Comparison of ENCODE assay signal across 21 mouse cellular contexts in the genomic region with DNA sequence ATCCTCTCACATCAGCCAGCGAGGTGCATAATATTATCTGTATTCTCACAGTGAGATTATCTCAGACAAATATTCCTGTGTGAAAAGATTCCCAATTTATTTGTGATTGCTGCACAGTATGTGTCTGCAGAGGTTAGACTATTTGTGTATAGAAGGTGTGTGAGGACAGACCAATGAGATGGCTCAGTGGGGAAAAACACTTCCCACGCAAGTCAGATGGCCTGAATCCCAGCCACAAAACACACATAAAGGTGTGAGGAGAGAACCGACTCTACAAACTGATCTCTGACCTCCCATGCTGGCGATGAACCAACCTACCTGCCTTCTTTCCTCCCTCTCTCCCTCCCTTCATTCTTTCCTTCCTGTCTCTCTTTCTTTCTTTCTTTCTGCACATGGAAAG. TPM values are rescaled to one million over a fixed set of nuclear protein-coding genes. Genes with fewer than 3 reads are reported as not detected.
A peak's percentile ranks its signal among the peaks of the same experiment; 100 is the strongest.
DNase-seq lines count a peak whose midpoint lies in the region; ATAC-seq and TF ChIP-seq lines count a peak whose summit lies in the region.
"Had no signal": no experiment of that assay in that cellular context is flagged by ENCODE, and none has a peak within 500 bp of the region (broad histone marks: within the 10 kb centered on the region; RNA-seq: fewer than 3 reads in every experiment).

No protein-coding gene starts in this region.

- no peak for TF ChIP-seq CTCF in liver, postnatal 0 days (IDR thresholded peaks at IDR 0.05; ENCODE audit: low read depth)

- DNase-seq in kidney, postnatal 36 days, result peak; percentile 26 to 59
- DNase-seq in liver, result no peak
- peak; percentile 41 for DNase-seq in liver, postnatal 0 days
- DNase-seq: adrenal gland, postnatal 14 days; cerebellum, adult 11 months; gastrocnemius, postnatal 14 days; heart, postnatal 36 days had no signal

- 57% methylated on average over 4 of the region's 4 CpGs for WGBS in heart, embryonic 13.5 days
- 80% methylated on average over 4 of the region's 4 CpGs for WGBS in heart, embryonic 11.5 days (ENCODE audit: insufficient replicate concordance)
- WGBS in kidney, embryonic 15.5 days, result 72% methylated on average over 4 of the region's 4 CpGs
- 52% methylated on average over 4 of the region's 4 CpGs for WGBS in liver, embryonic 15.5 days (ENCODE audit: insufficient replicate concordance)
- WGBS in liver, postnatal 0 days (ENCODE audit: insufficient replicate concordance), result 58% methylated on average over 4 of the region's 4 CpGs
- 92% methylated on average over 4 of the region's 4 CpGs for WGBS in forebrain, embryonic 12.5 days

- H3K4me2 ChIP-seq in heart, embryonic 13.5 days, result no peak overlapping the region
- H3K4me2 ChIP-seq in heart, embryonic 11.5 days, result no peak overlapping the region
- H3K4me2 ChIP-seq in kidney, embryonic 15.5 days, result no peak overlapping the region
- no peak overlapping the region for H3K4me2 ChIP-seq in liver, embryonic 15.5 days
- 0 out of 2 replicates have a peak overlapping the region, but pooled peaks have one; percentile 24 for H3K4me2 ChIP-seq in liver, postnatal 0 days (ENCODE audit: low read depth, low read length)
- no peak overlapping the region for H3K4me2 ChIP-seq in forebrain, embryonic 12.5 days
- H3K4me2 ChIP-seq: embryonic facial prominence, embryonic 12.5 days; embryonic facial prominence, embryonic 15.5 days; forebrain, embryonic 15.5 days; heart, embryonic 15.5 days; hindbrain, embryonic 13.5 days had no signal

- no peak for ATAC-seq in heart, embryonic 13.5 days (ENCODE audit: extremely low read depth, insufficient number of reproducible peaks, low FRiP score, low TSS enrichment)
- no peak for ATAC-seq in heart, embryonic 11.5 days (replicated peaks; ENCODE audit: insufficient number of reproducible peaks, low FRiP score, low TSS enrichment)
- ATAC-seq in kidney, embryonic 15.5 days (replicated peaks; ENCODE audit: low FRiP score), result no peak
- peak; percentile 42; the same call in 1 of the 2 replicates for ATAC-seq in liver, embryonic 15.5 days (ENCODE audit: insufficient read depth)
- peak; percentile 84 for ATAC-seq in liver, postnatal 0 days
- ATAC-seq in forebrain, embryonic 12.5 days (ENCODE audit: low FRiP score), result no peak
- ATAC-seq: CD4-positive, CD25-positive, alpha-beta regulatory T cell, adult 4 months; forebrain, embryonic 15.5 days; hindbrain, embryonic 16.5 days had no signal

- 0 out of 2 replicates have a peak overlapping the region, but pooled peaks have one; percentile 20 for H3K27ac ChIP-seq in heart, embryonic 13.5 days (replicated peaks)
- H3K27ac ChIP-seq in heart, embryonic 11.5 days (ENCODE audit: low read depth, low read length), result no peak overlapping the region
- no peak overlapping the region for H3K27ac ChIP-seq in kidney, embryonic 15.5 days
- H3K27ac ChIP-seq in liver, embryonic 15.5 days (replicated peaks), result no peak overlapping the region
- H3K27ac ChIP-seq in liver, postnatal 0 days (ENCODE audit: low read depth), result peak overlapping the region; percentile 87
- no peak overlapping the region for H3K27ac ChIP-seq in forebrain, embryonic 12.5 days
- H3K27ac ChIP-seq: embryonic facial prominence, embryonic 12.5 days; embryonic facial prominence, embryonic 15.5 days; forebrain, embryonic 15.5 days; heart, embryonic 10.5 days; hindbrain, embryonic 10.5 days; hindbrain, embryonic 13.5 days had no signal

- no peak overlapping the region for H3K9ac ChIP-seq in heart, embryonic 13.5 days
- H3K9ac ChIP-seq in heart, embryonic 11.5 days (ENCODE audit: low read depth, low read length), result no peak overlapping the region
- no peak overlapping the region for H3K9ac ChIP-seq in kidney, embryonic 15.5 days
- no peak overlapping the region for H3K9ac ChIP-seq in liver, embryonic 15.5 days
- no peak overlapping the region for H3K9ac ChIP-seq in liver, postnatal 0 days (replicated peaks)
- H3K9ac ChIP-seq in forebrain, embryonic 12.5 days, result no peak overlapping the region
- H3K9ac ChIP-seq: embryonic facial prominence, embryonic 12.5 days; embryonic facial prominence, embryonic 15.5 days; forebrain, embryonic 15.5 days; heart, embryonic 15.5 days; hindbrain, embryonic 13.5 days had no signal

- TF ChIP-seq EP300 in liver, postnatal 0 days (IDR thresholded peaks at IDR 0.05; ENCODE audit: low read depth), result peak; percentile 56; the same call in 1 of the 2 replicates

- H3K4me1 ChIP-seq in heart, embryonic 13.5 days, result peaks cover 54% of the 10 kb centered on the region
- H3K4me1 ChIP-seq in heart, embryonic 11.5 days (ENCODE audit: control insufficient read depth, insufficient read depth, low read length), result peaks cover 24% of the 10 kb centered on the region
- peaks cover 23% of the 10 kb centered on the region for H3K4me1 ChIP-seq in kidney, embryonic 15.5 days
- peaks cover 42% of the 10 kb centered on the region for H3K4me1 ChIP-seq in liver, embryonic 15.5 days (replicated peaks)
- peaks cover 42% of the 10 kb centered on the region for H3K4me1 ChIP-seq in liver, postnatal 0 days (ENCODE audit: insufficient read depth)
- peaks cover 14% of the 10 kb centered on the region for H3K4me1 ChIP-seq in forebrain, embryonic 12.5 days

- H3K4me3 ChIP-seq in heart, embryonic 13.5 days, result no peak overlapping the region
- H3K4me3 ChIP-seq in heart, embryonic 11.5 days (ENCODE audit: low read depth, low read length), result no peak overlapping the region
- H3K4me3 ChIP-seq in kidney, embryonic 15.5 days (replicated peaks), result no peak overlapping the region
- H3K4me3 ChIP-seq in liver, embryonic 15.5 days (replicated peaks), result no peak overlapping the region
- no peak overlapping the region for H3K4me3 ChIP-seq in liver, postnatal 0 days (ENCODE audit: low read depth, low read length)
- no peak overlapping the region for H3K4me3 ChIP-seq in forebrain, embryonic 12.5 days (replicated peaks)
- H3K4me3 ChIP-seq: embryonic facial prominence, embryonic 12.5 days; embryonic facial prominence, embryonic 15.5 days; forebrain, embryonic 15.5 days; heart, embryonic 10.5 days; heart, embryonic 15.5 days; hindbrain, embryonic 10.5 days; hindbrain, embryonic 13.5 days had no signal

- H3K9me3 ChIP-seq in heart, embryonic 13.5 days, result no peaks in the 10 kb centered on the region
- H3K9me3 ChIP-seq in heart, embryonic 11.5 days (replicated peaks; ENCODE audit: control insufficient read depth, low read length), result no peaks in the 10 kb centered on the region
- H3K9me3 ChIP-seq in kidney, embryonic 15.5 days (replicated peaks), result no peaks in the 10 kb centered on the region
- no peaks in the 10 kb centered on the region for H3K9me3 ChIP-seq in liver, embryonic 15.5 days (replicated peaks)
- H3K9me3 ChIP-seq in liver, postnatal 0 days (ENCODE audit: low read length), result no peaks in the 10 kb centered on the region
- H3K9me3 ChIP-seq in forebrain, embryonic 12.5 days, result no peaks in the 10 kb centered on the region
- H3K9me3 ChIP-seq: embryonic facial prominence, embryonic 12.5 days; embryonic facial prominence, embryonic 15.5 days; forebrain, embryonic 15.5 days; heart, embryonic 10.5 days; heart, embryonic 15.5 days; hindbrain, embryonic 10.5 days; hindbrain, embryonic 13.5 days had no signal

- H3K27me3 ChIP-seq in heart, embryonic 13.5 days (replicated peaks), result no peaks in the 10 kb centered on the region
- no peaks in the 10 kb centered on the region for H3K27me3 ChIP-seq in heart, embryonic 11.5 days (ENCODE audit: control insufficient read depth, insufficient read depth, low read length)
- H3K27me3 ChIP-seq in kidney, embryonic 15.5 days, result no peaks in the 10 kb centered on the region
- no peaks in the 10 kb centered on the region for H3K27me3 ChIP-seq in liver, embryonic 15.5 days
- H3K27me3 ChIP-seq in liver, postnatal 0 days (ENCODE audit: insufficient read depth, low read length), result no peaks in the 10 kb centered on the region
- no peaks in the 10 kb centered on the region for H3K27me3 ChIP-seq in forebrain, embryonic 12.5 days
- H3K27me3 ChIP-seq: embryonic facial prominence, embryonic 12.5 days; embryonic facial prominence, embryonic 15.5 days; forebrain, embryonic 15.5 days; heart, embryonic 15.5 days; hindbrain, embryonic 13.5 days had no signal

- peaks cover 29% of the 10 kb centered on the region for H3K36me3 ChIP-seq in heart, embryonic 13.5 days
- peaks cover 4% of the 10 kb centered on the region; the same call in 1 of the 2 replicates for H3K36me3 ChIP-seq in heart, embryonic 11.5 days (ENCODE audit: control insufficient read depth, insufficient read depth, low read length)
- peaks cover 32% of the 10 kb centered on the region for H3K36me3 ChIP-seq in kidney, embryonic 15.5 days
- H3K36me3 ChIP-seq in liver, embryonic 15.5 days (replicated peaks), result peaks cover 23% of the 10 kb centered on the region
- H3K36me3 ChIP-seq in liver, postnatal 0 days (replicated peaks; ENCODE audit: insufficient read depth, low read length), result peaks cover 16% of the 10 kb centered on the region
- peaks cover 20% of the 10 kb centered on the region for H3K36me3 ChIP-seq in forebrain, embryonic 12.5 days (replicated peaks)

RNA-seq across cellular contexts. Expression of a gene that starts 5.4 kb away (rescaled TPM):
- 250 and 271 TPM in 2 replicates for polyA plus RNA-seq in heart, embryonic 13.5 days (2015; fragmentation: Nextera tagmentation; extraction: Ambion mirVana)
- 264 and 298 TPM in 2 replicates for polyA plus RNA-seq in heart, embryonic 11.5 days (2014; fragmentation: Nextera tagmentation; extraction: Ambion mirVana)
- 202 and 210 TPM in 2 replicates for polyA plus RNA-seq in kidney, embryonic 15.5 days (2015; fragmentation: Nextera tagmentation; extraction: Ambion mirVana)
- polyA plus RNA-seq in liver, embryonic 15.5 days (2015; fragmentation: Nextera tagmentation; extraction: Ambion mirVana), result 130 and 131 TPM in 2 replicates
- 235 and 239 TPM in 2 replicates for polyA plus RNA-seq in liver, postnatal 0 days (2015; fragmentation: Nextera tagmentation; extraction: Ambion mirVana)
- polyA plus RNA-seq in forebrain, embryonic 12.5 days (2016; fragmentation: Nextera tagmentation; extraction: Ambion mirVana), result 133 and 136 TPM in 2 replicates

RNA-seq across cellular contexts. Expression of a gene that starts 32.1 kb away (rescaled TPM):
- 0.08 TPM in 2 replicates for polyA plus RNA-seq in heart, embryonic 13.5 days (2015; fragmentation: Nextera tagmentation; extraction: Ambion mirVana)
- polyA plus RNA-seq in heart, embryonic 11.5 days (2014; fragmentation: Nextera tagmentation; extraction: Ambion mirVana), result 0.03 TPM in 1 of 2 replicates, not detected in the other
- polyA plus RNA-seq in kidney, embryonic 15.5 days (2015; fragmentation: Nextera tagmentation; extraction: Ambion mirVana), result 0.08 TPM in 2 replicates
- 0.01 and 0.02 TPM in 2 replicates for polyA plus RNA-seq in liver, embryonic 15.5 days (2015; fragmentation: Nextera tagmentation; extraction: Ambion mirVana)
- 0.01 TPM in 2 replicates for polyA plus RNA-seq in liver, postnatal 0 days (2015; fragmentation: Nextera tagmentation; extraction: Ambion mirVana)
- polyA plus RNA-seq in forebrain, embryonic 12.5 days (2016; fragmentation: Nextera tagmentation; extraction: Ambion mirVana), result 0.12 and 0.15 TPM in 2 replicates
- polyA plus RNA-seq: CD4-positive, CD25-positive, alpha-beta regulatory T cell, adult 4 months had no signal

Comparison
In these comparisons a context has a peak if more than half of its experiments do, and no peak if none do; other contexts are left out.
1. H3K27ac ChIP-seq: peak in heart, embryonic 13.5 days (single experiment) and liver, postnatal 0 days (single experiment); none in heart, embryonic 11.5 days (single experiment), kidney, embryonic 15.5 days (single experiment), liver, embryonic 15.5 days (single experiment) and forebrain, embryonic 12.5 days (single experiment).
2. ATAC-seq: peak in liver, embryonic 15.5 days (single experiment) and liver, postnatal 0 days (single experiment); none in heart, embryonic 13.5 days (single experiment), heart, embryonic 11.5 days (single experiment), kidney, embryonic 15.5 days (single experiment) and forebrain, embryonic 12.5 days (single experiment).